Mouse (Mus musculus) 3134 (cell line): ENCODE measurements around the gene Tab3.
A peak's percentile ranks its signal among the peaks of the same experiment; 100 is the strongest.

ENCODE experiments used
- DNase-seq: peaks from one replicate; pipeline ENCODE4 v3.0.0-alpha.2; 2011; ENCODE audit warnings: low spot score; ENCODE audit not compliant: insufficient read length; ENCODE audit errors: extremely low read depth

The Tab3 gene

GRCm38 (mm10) chrX:85573532-85574181, at the start of gene Tab3:
Gene Tab3 (plus strand): TSS chrX:85574022.
- DNase-seq: peak; percentile 95

- DNase-seq: no peak
These were observed 48.3 kb upstream of the Tab3 start for GRCm38 (mm10) chrX:85525545-85525944.

- DNase-seq: no peak
These were observed 47.4 kb upstream of the Tab3 start for GRCm38 (mm10) chrX:85526263-85527019.

- no peak for DNase-seq
These were observed 14.9 kb upstream of the Tab3 start for GRCm38 (mm10) chrX:85558931-85559330.

GRCm38 (mm10) chrX:85566256-85566655, 7.6 kb upstream of the Tab3 start:
- no peak for DNase-seq

- DNase-seq: peak; percentile 53
These were observed 340 bp downstream of the Tab3 start for GRCm38 (mm10) chrX:85574182-85574541.

- no peak for DNase-seq
These were observed 2.5 kb downstream of the Tab3 start for GRCm38 (mm10) chrX:85576310-85576709.

GRCm38 (mm10) chrX:85580768-85581167, 6.9 kb downstream of the Tab3 start:
- DNase-seq: no peak

GRCm38 (mm10) chrX:85582517-85582916, 8.7 kb downstream of the Tab3 start:
- no peak for DNase-seq

GRCm38 (mm10) chrX:85585575-85585974, 11.8 kb downstream of the Tab3 start:
- DNase-seq: no peak

- DNase-seq: no peak
These were observed 40.9 kb downstream of the Tab3 start for GRCm38 (mm10) chrX:85614701-85615100.

GRCm38 (mm10) chrX:85646204-85646777, 72.5 kb downstream of the Tab3 start:
- peak; percentile 1 for DNase-seq

- peak; percentile 1 for DNase-seq
These were observed 103.0 kb downstream of the Tab3 start for GRCm38 (mm10) chrX:85676808-85677207.

GRCm38 (mm10) chrX:85682125-85682524, 108.3 kb downstream of the Tab3 start:
- no peak for DNase-seq

- DNase-seq: no peak
These were observed 109.9 kb downstream of the Tab3 start for GRCm38 (mm10) chrX:85683723-85684122.
